Mouse (Mus musculus): Measurements from ENCODE around the gene Aifm3. TPM values are rescaled to one million over a fixed set of nuclear protein-coding genes. Genes with fewer than 3 reads are reported as not detected.
A peak's percentile ranks its signal among the peaks of the same experiment; 100 is the strongest.
"Not testable (repeated sequence)": the region's sequence is repeated elsewhere in the genome, so short reads cannot be mapped to it uniquely, and the experiment has no call there.

Gene Aifm3
- polyA plus RNA-seq, 1 experiment, result 169 TPM

DNA sequence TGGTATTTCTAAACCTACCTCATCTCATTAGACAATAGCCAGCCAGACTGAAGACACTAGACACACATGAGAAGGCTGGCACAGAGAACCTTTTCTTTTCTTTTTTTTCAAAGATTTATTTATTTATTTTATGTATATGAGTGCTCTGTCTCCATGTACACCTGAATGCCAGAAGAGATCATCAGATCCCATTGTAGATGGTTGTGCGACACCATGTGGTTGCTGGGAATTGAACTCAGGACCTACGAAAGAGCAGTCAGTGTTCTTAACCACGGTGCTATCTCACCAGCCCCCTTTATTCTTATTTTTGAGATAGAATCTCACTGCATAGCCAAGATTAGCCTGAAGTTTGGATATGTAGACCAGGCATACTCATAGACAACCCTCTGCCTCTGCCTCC lies 47.2 kb downstream of the Aifm3 start:
- DNase-seq (ENCODE audit: extremely low spot score in 1 of 2, low spot score in 1 of 2), result no peak

DNA sequence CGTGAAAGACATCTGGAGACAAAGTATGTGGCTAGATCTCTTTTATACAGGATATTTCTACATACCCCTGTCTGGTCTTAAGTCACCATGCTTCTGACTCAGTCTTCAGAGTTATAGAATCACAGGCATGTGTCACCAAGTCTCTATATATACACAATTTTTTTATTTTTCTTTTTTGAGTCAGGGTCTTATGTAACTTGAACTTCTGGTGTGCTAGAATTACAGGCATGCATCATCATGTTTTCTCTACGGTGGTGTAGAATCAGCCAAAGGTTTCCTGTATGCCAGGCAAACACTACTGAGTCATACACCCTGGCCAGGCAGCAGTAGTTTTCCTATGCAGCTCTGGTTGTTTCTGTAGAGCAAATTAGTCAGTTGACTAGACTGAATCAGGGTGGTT lies 53.2 kb downstream of the Aifm3 start:
- DNase-seq (ENCODE audit: extremely low spot score in 1 of 2, low spot score in 1 of 2), result no peak

DNA sequence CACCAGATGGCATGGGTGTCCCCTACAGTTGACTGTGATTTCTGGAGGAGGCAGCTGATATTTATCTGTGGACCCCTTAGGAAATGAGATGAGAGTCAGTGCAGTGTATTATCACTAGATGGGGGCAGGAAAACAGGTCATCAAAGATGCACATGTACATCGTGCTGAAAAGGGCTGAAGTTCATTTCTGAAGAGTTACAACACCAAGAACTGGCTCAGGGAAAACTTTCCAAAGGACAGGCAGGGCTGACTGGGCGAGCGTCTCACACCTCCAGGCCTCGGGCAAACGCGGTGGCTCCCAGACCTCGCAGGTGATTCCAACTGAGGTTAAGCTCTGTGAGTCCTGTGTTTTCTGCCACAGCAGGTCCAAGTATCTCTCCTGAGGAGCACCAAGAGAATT lies 63.4 kb downstream of the Aifm3 start:
- no peak for DNase-seq (ENCODE audit: extremely low spot score in 1 of 2, low spot score in 1 of 2)

DNA sequence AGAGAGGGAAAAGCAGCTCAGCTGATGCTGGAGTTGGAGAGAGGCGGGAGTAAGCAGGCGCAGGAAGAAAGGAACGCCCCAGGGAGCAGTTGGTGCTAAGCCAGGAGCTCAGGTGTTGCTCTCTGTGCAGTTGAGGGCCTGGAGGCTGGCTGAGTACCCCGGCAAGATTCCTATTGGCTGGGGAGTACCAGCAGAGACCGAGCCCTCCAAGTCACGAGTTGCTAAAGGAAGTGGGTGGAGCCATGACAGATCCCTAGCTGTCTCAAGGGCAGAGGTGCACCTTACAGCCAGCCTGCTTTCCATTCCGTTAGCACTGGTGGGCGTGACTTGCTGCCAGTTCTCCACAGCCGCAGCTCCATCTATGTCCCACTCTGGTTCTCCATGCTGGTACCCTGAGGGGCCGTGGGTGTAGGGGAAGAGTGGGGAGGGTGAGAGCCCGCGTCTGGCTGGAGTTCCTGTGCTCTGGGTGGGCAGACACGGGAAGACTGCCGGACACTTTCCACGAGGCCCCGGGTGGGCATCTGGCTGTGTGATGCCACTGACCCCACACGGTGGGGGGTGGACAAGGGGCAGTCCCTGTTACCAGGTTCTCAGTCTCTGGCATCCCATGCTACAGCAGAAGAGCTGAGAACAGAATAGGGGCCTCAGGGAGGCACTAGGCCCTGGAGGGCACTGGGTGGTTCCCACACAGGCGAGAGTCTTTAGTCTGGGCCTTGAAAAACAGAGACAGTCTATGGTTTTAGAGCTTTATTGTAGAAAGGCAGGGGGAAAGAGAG lies 64.7 kb downstream of the Aifm3 start:
- DNase-seq (ENCODE audit: extremely low spot score in 1 of 2, low spot score in 1 of 2), result peak in 1 of 2 experiments; percentile 50

DNA sequence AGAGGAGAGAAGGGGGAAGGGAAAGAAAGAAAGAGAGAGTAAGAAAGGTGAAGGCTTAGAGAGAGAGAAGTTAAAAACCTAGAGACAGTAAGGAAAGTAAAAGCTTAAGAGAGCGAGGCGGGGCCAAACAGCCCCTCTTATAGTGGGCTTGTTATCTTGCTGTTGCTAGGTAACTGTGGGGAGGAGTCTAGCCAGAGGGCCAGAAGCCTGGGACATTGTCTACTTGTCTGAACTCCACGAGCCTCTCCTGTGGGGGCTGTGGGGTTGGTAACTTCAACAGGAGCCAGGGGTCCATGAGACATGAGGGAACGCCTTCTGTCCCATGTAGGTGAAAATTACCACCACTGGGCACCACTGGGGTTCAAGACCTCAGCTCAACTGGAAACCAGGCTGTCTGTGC lies 65.3 kb downstream of the Aifm3 start:
- not testable (repeated sequence) for DNase-seq (ENCODE audit: extremely low spot score in 1 of 2, low spot score in 1 of 2)

DNA sequence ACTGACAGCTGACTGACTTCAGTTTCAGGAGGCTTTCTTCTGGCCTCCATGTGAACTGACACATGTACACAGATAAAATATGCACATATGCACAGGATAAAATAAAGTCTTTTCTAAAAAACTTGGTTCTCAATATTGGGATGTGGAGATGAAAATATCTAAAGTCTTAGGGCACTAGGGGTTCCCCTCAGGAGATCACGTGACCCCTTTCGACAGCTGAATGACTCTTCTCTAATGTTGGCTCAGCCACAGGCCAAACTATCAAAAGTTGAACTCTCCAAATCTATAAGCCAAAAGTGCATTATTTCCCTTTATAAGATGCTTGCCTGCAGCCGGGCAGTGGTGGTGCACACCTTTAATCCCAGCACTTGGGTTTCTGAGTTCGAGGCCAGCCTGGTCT lies 66.8 kb downstream of the Aifm3 start:
- DNase-seq (ENCODE audit: extremely low spot score in 1 of 2, low spot score in 1 of 2), result no peak

DNA sequence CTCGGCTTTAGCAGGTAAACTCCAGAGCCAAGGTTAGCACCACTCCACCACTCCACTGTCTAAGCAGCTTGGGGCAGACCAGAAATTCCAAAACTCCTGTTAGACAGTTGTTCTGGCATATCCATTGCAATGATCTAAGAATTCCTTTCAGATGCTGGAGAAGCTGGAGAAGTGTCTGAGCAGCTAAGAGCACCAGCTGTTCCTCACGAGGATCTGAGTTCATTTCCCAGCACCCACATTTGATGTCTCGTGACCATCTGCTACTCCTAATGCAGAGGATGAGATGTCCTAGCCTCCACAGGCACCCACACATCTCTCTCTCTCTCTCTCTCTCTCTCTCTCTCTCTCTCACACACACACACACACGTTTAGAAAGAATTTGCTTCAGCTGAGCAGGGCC lies 67.5 kb downstream of the Aifm3 start:
- DNase-seq (ENCODE audit: extremely low spot score in 1 of 2, low spot score in 1 of 2), result no peak

Other genes with a start within 250 kb of the Aifm3 start
- 338 and 351 TPM in 2 replicates for gene Tmem191c, start 213.5 kb upstream of the Aifm3 start, polyA plus RNA-seq (2012; rRNA removed)
- gene Serpind1, start 158.2 kb upstream of the Aifm3 start, polyA plus RNA-seq (2012; rRNA removed), result 2.1 and 4.0 TPM in 2 replicates
- 10.5 and 11.2 TPM in 2 replicates for gene Snap29, start 83.6 kb upstream of the Aifm3 start, polyA plus RNA-seq (2012; rRNA removed)
- gene Pi4ka, start 83.3 kb upstream of the Aifm3 start, polyA plus RNA-seq (2012; rRNA removed), result 305 and 311 TPM in 2 replicates
- 23.0 and 23.1 TPM in 2 replicates for gene Crkl, start 37.6 kb upstream of the Aifm3 start, polyA plus RNA-seq (2012; rRNA removed)
- gene Lztr1, start 19.1 kb downstream of the Aifm3 start, polyA plus RNA-seq (2012; rRNA removed), result 267 and 291 TPM in 2 replicates
- 73.0 and 74.7 TPM in 2 replicates for gene Thap7, start 41.5 kb downstream of the Aifm3 start, polyA plus RNA-seq (2012; rRNA removed)
- 0.69 and 0.88 TPM in 2 replicates for gene Lrrc74b, start 71.6 kb downstream of the Aifm3 start, polyA plus RNA-seq (2012; rRNA removed)
- 2.6 TPM in 2 replicates for gene P2rx6, start 72.3 kb downstream of the Aifm3 start, polyA plus RNA-seq (2012; rRNA removed)
- gene Slc7a4, start 93.6 kb downstream of the Aifm3 start, polyA plus RNA-seq (2012; rRNA removed), result 65.2 and 82.2 TPM in 2 replicates
- gene Smpd4, start 129.7 kb downstream of the Aifm3 start, polyA plus RNA-seq (2012; rRNA removed), result 164 and 168 TPM in 2 replicates
- 31.7 and 43.2 TPM in 2 replicates for gene Ccdc74a, start 156.9 kb downstream of the Aifm3 start, polyA plus RNA-seq (2012; rRNA removed)
- 74.4 and 77.8 TPM in 2 replicates for gene Med15, start 243.3 kb downstream of the Aifm3 start, polyA plus RNA-seq (2012; rRNA removed)